Mouse (Mus musculus): Measurements from ENCODE around the gene S100pbp. TPM values are rescaled to one million over a fixed set of nuclear protein-coding genes. Genes with fewer than 3 reads are reported as not detected.

S100pbp gene
- total RNA-seq, 2 experiments from 2014 or later: 32.5 to 35.2 TPM

GRCm38 (mm10) chr4:129134799-129135585, 54.5 kb downstream of the S100pbp start:
- DNase-seq (ENCODE audit: extremely low spot score in 1 of 2, low spot score in 1 of 2): peak in 1 of 2 experiments; percentile 89

- no peak for DNase-seq (ENCODE audit: extremely low spot score in 1 of 2, low spot score in 1 of 2)
Measured at GRCm38 (mm10) chr4:129130755-129131303, 58.7 kb downstream of the S100pbp start.

- DNase-seq (ENCODE audit: extremely low spot score in 1 of 2, low spot score in 1 of 2): peak in 1 of 2 experiments; percentile 64
Measured at GRCm38 (mm10) chr4:129130149-129130548, 59.4 kb downstream of the S100pbp start.

GRCm38 (mm10) chr4:129129387-129129786, 60.1 kb downstream of the S100pbp start:
- DNase-seq (ENCODE audit: extremely low spot score in 1 of 2, low spot score in 1 of 2): no peak

- no peak for DNase-seq (ENCODE audit: extremely low spot score in 1 of 2, low spot score in 1 of 2)
Measured at GRCm38 (mm10) chr4:129128582-129129338, 60.8 kb downstream of the S100pbp start.

GRCm38 (mm10) chr4:129125736-129126451, 63.6 kb downstream of the S100pbp start:
- no peak for DNase-seq (ENCODE audit: extremely low spot score in 1 of 2, low spot score in 1 of 2)

GRCm38 (mm10) chr4:129124652-129125146, 64.8 kb downstream of the S100pbp start:
- DNase-seq (ENCODE audit: extremely low spot score in 1 of 2, low spot score in 1 of 2): peak; percentile 77 to 83

- DNase-seq (ENCODE audit: extremely low spot score in 1 of 2, low spot score in 1 of 2): no peak
Measured at GRCm38 (mm10) chr4:129122719-129123118, 66.8 kb downstream of the S100pbp start.

- DNase-seq (ENCODE audit: extremely low spot score in 1 of 2, low spot score in 1 of 2): no peak
Measured at GRCm38 (mm10) chr4:129122107-129122506, 67.4 kb downstream of the S100pbp start.

- DNase-seq (ENCODE audit: extremely low spot score in 1 of 2, low spot score in 1 of 2): no peak
Measured at GRCm38 (mm10) chr4:129121569-129122086, 67.9 kb downstream of the S100pbp start, which contains the start of gene Hpca. Gene Hpca, minus strand, starts transcription at chr4:129122036.

- DNase-seq (ENCODE audit: extremely low spot score in 1 of 2, low spot score in 1 of 2): peak; percentile 70
Measured at GRCm38 (mm10) chr4:129120520-129121445, 68.7 kb downstream of the S100pbp start.

- DNase-seq (ENCODE audit: extremely low spot score in 1 of 2, low spot score in 1 of 2): no peak
Measured at GRCm38 (mm10) chr4:129119708-129120107, 69.8 kb downstream of the S100pbp start.

- no peak for DNase-seq (ENCODE audit: extremely low spot score in 1 of 2, low spot score in 1 of 2)
Measured at GRCm38 (mm10) chr4:129117720-129118510, 71.6 kb downstream of the S100pbp start.

GRCm38 (mm10) chr4:129116703-129117102, 72.8 kb downstream of the S100pbp start:
- no peak for DNase-seq (ENCODE audit: extremely low spot score in 1 of 2, low spot score in 1 of 2)

GRCm38 (mm10) chr4:129113083-129113988, 76.2 kb downstream of the S100pbp start:
- DNase-seq (ENCODE audit: extremely low spot score in 1 of 2, low spot score in 1 of 2): peak; percentile 76 to 89

- DNase-seq (ENCODE audit: extremely low spot score in 1 of 2, low spot score in 1 of 2): no peak
Measured at GRCm38 (mm10) chr4:129112231-129112630, 77.3 kb downstream of the S100pbp start.

GRCm38 (mm10) chr4:129111350-129111749, 78.2 kb downstream of the S100pbp start:
- no peak for DNase-seq (ENCODE audit: extremely low spot score in 1 of 2, low spot score in 1 of 2)
